Mouse (Mus musculus) cortical plate, adult 2 months (tissue): Measurements from ENCODE around the gene Fam69a.

Experiments used
- CTCF ChIP-seq: fragments of 200-500 bp; IDR thresholded peaks from 2 replicates; pipeline ENCODE4 v1.5.1; 2011; ENCODE audit warnings: mild to moderate bottlenecking, control low read depth, low read length; ENCODE audit not compliant: insufficient read depth; ENCODE audit errors: extremely low read depth
- POLR2A ChIP-seq: fragments of 200-500 bp; IDR thresholded peaks from 2 replicates; pipeline ENCODE4 v1.6.1; 2011; ENCODE audit warnings: mild to moderate bottlenecking, low read length, control low read depth; ENCODE audit not compliant: insufficient read depth; ENCODE audit errors: extremely low read depth

DNA sequence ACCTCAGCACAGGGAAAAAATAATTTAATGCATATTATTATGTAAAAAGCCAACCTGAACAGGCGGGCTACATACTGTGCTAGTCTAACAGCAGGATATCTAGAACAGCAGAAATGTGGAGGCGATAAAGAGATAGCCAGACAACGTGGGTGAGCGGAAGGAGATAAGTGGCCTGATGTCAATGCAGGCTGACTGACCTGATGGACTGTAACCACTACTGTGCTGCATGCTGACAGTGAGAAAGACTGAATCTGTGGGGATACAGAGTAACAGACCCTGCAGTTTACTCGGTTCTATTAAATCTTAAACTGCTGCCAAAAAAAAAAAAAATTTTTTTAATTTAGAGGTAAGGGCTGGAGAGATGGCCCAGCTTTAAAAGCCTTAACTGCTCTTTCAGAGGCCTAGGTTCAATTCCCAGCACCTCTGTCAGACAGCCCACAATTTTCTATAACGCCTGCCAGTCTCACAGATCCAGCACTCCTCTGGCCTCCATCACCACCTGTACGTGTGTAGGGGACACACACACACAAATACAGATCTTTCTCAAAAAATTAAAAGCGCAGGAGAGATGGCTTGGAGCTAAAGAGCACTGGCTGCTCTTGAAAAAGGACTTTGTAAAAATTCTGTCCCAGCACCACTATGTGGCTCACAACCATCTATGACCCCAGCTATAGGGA lies 27.1 kb downstream of the Fam69a start:
- TF ChIP-seq CTCF (no peak), POLR2A (no peak)
